Mouse (Mus musculus): ENCODE results near the gene Ofd1. TPM values are rescaled to one million over a fixed set of nuclear protein-coding genes. Genes with fewer than 3 reads are reported as not detected.

The Ofd1 gene
- polyA plus RNA-seq (2012; rRNA removed) = 0.56 and 0.64 TPM in 2 replicates

GRCm38 (mm10) chrX:166440616-166441063, at the start of gene Ofd1:
TSS of gene Ofd1 (minus strand) at chrX:166440704.

GRCm38 (mm10) chrX:166479365-166479983, 39.0 kb upstream of the Ofd1 start, which contains the start of gene Rab9:
TSS of gene Rab9 (minus strand) at chrX:166479867.

GRCm38 (mm10) chrX:166440036-166440615, 378 bp downstream of the Ofd1 start, which contains the start of gene Trappc2:
TSS of gene Trappc2 (plus strand) at chrX:166440574.

Other genes with a start within 250 kb of the Ofd1 start
- 1.8 and 2.3 TPM in 2 replicates for gene Gpm6b, start 201.8 kb downstream of the Ofd1 start, polyA plus RNA-seq (2012; rRNA removed)
- 0.89 and 1.1 TPM in 2 replicates for gene Trappc2, start 130 bp downstream of the Ofd1 start, polyA plus RNA-seq (2012; rRNA removed)
- gene Rab9, start 39.2 kb upstream of the Ofd1 start, polyA plus RNA-seq (2012; rRNA removed) = 2.0 and 2.8 TPM in 2 replicates
- 0.54 and 0.62 TPM in 2 replicates for gene Tceanc, start 77.9 kb upstream of the Ofd1 start, polyA plus RNA-seq (2012; rRNA removed)
- gene Egfl6, start 145.0 kb upstream of the Ofd1 start, polyA plus RNA-seq (2012; rRNA removed) = 0.03 TPM in 1 of 2 replicates, not detected in the other